Mouse (Mus musculus): ENCODE data around the gene Esrrg. TPM values are rescaled to one million over a fixed set of nuclear protein-coding genes. Genes with fewer than 3 reads are reported as not detected.

Esrrg gene
- total and polyA plus RNA-seq, 3 experiments = 0.01 TPM; not detected in 2

DNA sequence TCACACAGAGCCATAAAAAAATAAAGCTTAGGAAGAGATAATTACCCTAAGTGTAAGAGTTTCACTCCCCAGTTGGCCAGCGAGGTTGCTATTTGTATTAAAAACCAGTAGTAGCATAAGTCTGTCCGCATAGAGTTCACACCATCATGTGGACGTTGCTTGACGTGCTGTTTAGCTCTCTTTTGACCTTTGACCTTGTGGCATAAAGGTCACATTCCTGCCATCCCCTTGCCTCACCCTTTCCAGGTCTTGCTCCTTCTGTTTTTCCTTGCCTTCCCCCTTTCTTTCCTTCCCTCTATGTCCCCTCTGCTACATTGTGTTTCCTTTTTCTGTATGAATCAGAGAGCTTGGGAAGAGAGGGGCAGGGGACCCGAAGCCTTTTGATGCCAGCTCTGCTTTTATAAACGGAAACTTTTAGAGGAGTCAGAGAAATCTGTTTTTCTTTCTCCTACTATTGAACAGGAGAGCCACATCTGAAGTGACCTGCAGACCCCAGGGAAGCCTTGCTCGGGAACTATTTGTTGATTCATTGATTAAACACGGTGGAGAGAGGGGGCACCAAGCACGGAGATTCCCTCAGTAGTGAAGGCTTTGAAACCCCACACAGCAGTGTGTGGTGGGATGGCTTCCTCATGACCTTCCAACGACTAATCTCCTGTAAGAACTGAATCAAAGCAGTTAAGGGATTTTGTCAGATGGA, 57.5 kb downstream of the Esrrg start:
- H3K4me3 ChIP-seq (ENCODE audit: control insufficient read depth in 1 of 2, insufficient read depth in 1 of 2, low read depth in 2 of 2, low read length in 2 of 2) = no peak overlapping the region
- peaks cover 0 to 1% of the 10 kb centered on the region in 2 experiments; a peak in 1 of 4 replicates for H3K27me3 ChIP-seq (ENCODE audit: control insufficient read depth in 1 of 2, insufficient read depth in 2 of 2, low read length in 2 of 2)
- DNase-seq (ENCODE audit: low read depth, low spot score) = no peak
- H3K36me3 ChIP-seq (ENCODE audit: control insufficient read depth in 1 of 2, insufficient read depth in 2 of 2, low read length in 2 of 2) = no peaks in the 10 kb centered on the region
- H3K27ac ChIP-seq (ENCODE audit: control insufficient read depth, low read depth, low read length) = no peak overlapping the region
- no peaks in the 10 kb centered on the region for H3K79me2 ChIP-seq (ENCODE audit: control insufficient read depth, insufficient read depth, low read length, poor library complexity)
- no peak overlapping the region for H3K9ac ChIP-seq (ENCODE audit: control insufficient read depth, low read depth, low read length, poor library complexity, severe bottlenecking)
- H3K4me1 ChIP-seq (ENCODE audit: control insufficient read depth in 1 of 2, insufficient read depth in 2 of 2, low read length in 2 of 2) = no peaks in the 10 kb centered on the region
- H3K9me3 ChIP-seq (replicated peaks; ENCODE audit: insufficient read depth, low read length) = no peaks in the 10 kb centered on the region
- TF ChIP-seq ETS1 (IDR thresholded peaks at IDR 0.05; ENCODE audit: low read depth, low read length) (no peak), RCOR1 (IDR thresholded peaks at IDR 0.05; ENCODE audit: low read depth, low read length) (no peak), ZNF384 (IDR thresholded peaks at IDR 0.05; ENCODE audit: low read depth, low read length) (no peak), BHLHE40 (IDR thresholded peaks at IDR 0.05; ENCODE audit: borderline replicate concordance, low read depth, low read length) (no peak), TCF12 (IDR thresholded peaks at IDR 0.05; ENCODE audit: low read depth, low read length) (no peak)

DNA sequence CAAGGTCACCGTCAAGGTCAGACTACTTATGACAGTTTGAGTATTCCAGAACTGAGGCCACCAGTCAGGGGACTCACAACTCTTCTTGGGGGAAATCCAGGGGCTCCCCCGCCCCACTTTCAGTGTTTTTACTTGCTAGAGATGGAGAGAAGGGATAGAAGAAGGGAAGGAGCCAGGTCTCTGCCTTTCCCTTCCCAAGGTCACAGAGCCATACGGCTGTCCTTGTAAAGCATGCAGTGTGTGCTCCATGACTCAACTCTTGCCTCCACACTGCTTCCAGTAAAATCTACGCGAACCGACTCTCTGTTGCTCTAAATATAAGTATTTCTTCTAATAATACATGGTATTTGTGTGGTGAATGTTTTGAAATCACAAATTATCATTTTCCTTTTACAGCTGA, 61.2 kb downstream of the Esrrg start:
- Histone ChIP-seq H3K4me1 (ENCODE audit: control insufficient read depth in 1 of 2, insufficient read depth in 2 of 2, low read length in 2 of 2) (peaks cover 6 to 8% of the 10 kb centered on the region in 2 experiments), H3K27ac (ENCODE audit: control insufficient read depth, low read depth, low read length) (no peak overlapping the region), H3K27me3 (ENCODE audit: control insufficient read depth in 1 of 2, insufficient read depth in 2 of 2, low read length in 2 of 2) (peaks cover 0 to 1% of the 10 kb centered on the region in 2 experiments; a peak in 1 of 4 replicates), H3K4me3 (ENCODE audit: control insufficient read depth in 1 of 2, insufficient read depth in 1 of 2, low read depth in 2 of 2, low read length in 2 of 2) (no peak overlapping the region), H3K36me3 (ENCODE audit: control insufficient read depth in 1 of 2, insufficient read depth in 2 of 2, low read length in 2 of 2) (peaks cover 0 to 7% of the 10 kb centered on the region in 2 experiments; a peak in 2 of 4 replicates), H3K79me2 (ENCODE audit: control insufficient read depth, insufficient read depth, low read length, poor library complexity) (no peaks in the 10 kb centered on the region), H3K9ac (ENCODE audit: control insufficient read depth, low read depth, low read length, poor library complexity, severe bottlenecking) (no peak overlapping the region), H3K9me3 (replicated peaks; ENCODE audit: insufficient read depth, low read length) (no peaks in the 10 kb centered on the region)
- TF ChIP-seq SMC3 (IDR thresholded peaks at IDR 0.05; ENCODE audit: low read depth, low read length) (no peak), POLR2AphosphoS2 (IDR thresholded peaks at IDR 0.05; ENCODE audit: low read length) (no peak), EP300 (IDR thresholded peaks at IDR 0.05; ENCODE audit: low read depth in 1 of 2, low read length in 2 of 2) (no peak), RAD21 (IDR thresholded peaks at IDR 0.05; ENCODE audit: low read depth, low read length) (no peak), TCF12 (IDR thresholded peaks at IDR 0.05; ENCODE audit: low read depth, low read length) (no peak), USF1 (IDR thresholded peaks at IDR 0.05; ENCODE audit: low read depth, low read length) (no peak), MXI1 (IDR thresholded peaks at IDR 0.05; ENCODE audit: low read depth, low read length) (no peak), UBTF (IDR thresholded peaks at IDR 0.05; ENCODE audit: borderline replicate concordance, insufficient read depth, low read depth, low read length) (no peak), TAL1 (IDR thresholded peaks at IDR 0.05; ENCODE audit: low read length) (no peak), ZC3H11A (IDR thresholded peaks at IDR 0.05; ENCODE audit: low read depth, low read length) (no peak), MYC (IDR thresholded peaks at IDR 0.05; ENCODE audit: low read depth, low read length) (no peak), CHD1 (IDR thresholded peaks at IDR 0.05; ENCODE audit: low read depth, low read length) (no peak), POLR2A (IDR thresholded peaks at IDR 0.05; ENCODE audit: control insufficient read depth in 1 of 2, insufficient read depth in 1 of 2, low read depth in 1 of 2, low read length in 2 of 2, poor library complexity in 1 of 2) (no peak), POLR2AphosphoS5 (IDR thresholded peaks at IDR 0.05; ENCODE audit: borderline replicate concordance, low read depth, low read length) (no peak), MYB (IDR thresholded peaks at IDR 0.05; ENCODE audit: low read depth, low read length) (no peak), HCFC1 (IDR thresholded peaks at IDR 0.05; ENCODE audit: low read depth, low read length) (no peak)
- DNase-seq (ENCODE audit: low read depth, low spot score) = no peak
